Mouse (Mus musculus): ENCODE measurements around the gene Ypel1. TPM values are rescaled to one million over a fixed set of nuclear protein-coding genes. Genes with fewer than 3 reads are reported as not detected.

Ypel1 gene
- polyA plus RNA-seq (2012; rRNA removed) = 2.4 TPM in 2 replicates

- DNase-seq (ENCODE audit: low read depth) = no peak
These were observed at the start of gene Ypel1 for GRCm38 (mm10) chr16:17069511-17070443. Gene Ypel1 (plus strand): TSS chr16:17069696.

- DNase-seq (ENCODE audit: low read depth) = no peak
These were observed 44.9 kb upstream of the Ypel1 start for GRCm38 (mm10) chr16:17024469-17025148.

- DNase-seq (ENCODE audit: low read depth) = no peak
These were observed 39.4 kb upstream of the Ypel1 start for GRCm38 (mm10) chr16:17029971-17030695.

GRCm38 (mm10) chr16:17033754-17034153 is 35.7 kb upstream of the Ypel1 start:
- no peak for DNase-seq (ENCODE audit: low read depth)

- DNase-seq (ENCODE audit: low read depth) = no peak
These were observed 28.8 kb upstream of the Ypel1 start for GRCm38 (mm10) chr16:17040716-17041115.

GRCm38 (mm10) chr16:17041417-17041816 is 28.1 kb upstream of the Ypel1 start:
- no peak for DNase-seq (ENCODE audit: low read depth)

GRCm38 (mm10) chr16:17044320-17044719 is 25.2 kb upstream of the Ypel1 start:
- no peak for DNase-seq (ENCODE audit: low read depth)

GRCm38 (mm10) chr16:17045287-17045686 is 24.2 kb upstream of the Ypel1 start:
- DNase-seq (ENCODE audit: low read depth) = no peak

GRCm38 (mm10) chr16:17049886-17050285 is 19.6 kb upstream of the Ypel1 start:
- no peak for DNase-seq (ENCODE audit: low read depth)

GRCm38 (mm10) chr16:17052087-17052486 is 17.4 kb upstream of the Ypel1 start:
- DNase-seq (ENCODE audit: low read depth) = no peak

GRCm38 (mm10) chr16:17053903-17054302 is 15.6 kb upstream of the Ypel1 start:
- no peak for DNase-seq (ENCODE audit: low read depth)

GRCm38 (mm10) chr16:17055584-17055983 is 13.9 kb upstream of the Ypel1 start:
- DNase-seq (ENCODE audit: low read depth) = no peak

- no peak for DNase-seq (ENCODE audit: low read depth)
These were observed 7.2 kb upstream of the Ypel1 start for GRCm38 (mm10) chr16:17062338-17062737.

- DNase-seq (ENCODE audit: low read depth) = no peak
These were observed 1.9 kb upstream of the Ypel1 start for GRCm38 (mm10) chr16:17067552-17067951.

- DNase-seq (ENCODE audit: low read depth) = no peak
These were observed 1.2 kb downstream of the Ypel1 start for GRCm38 (mm10) chr16:17070716-17071115.

- DNase-seq (ENCODE audit: low read depth) = no peak
These were observed 3.5 kb downstream of the Ypel1 start for GRCm38 (mm10) chr16:17073000-17073399.

- no peak for DNase-seq (ENCODE audit: low read depth)
These were observed 6.8 kb downstream of the Ypel1 start for GRCm38 (mm10) chr16:17076301-17076700.

- DNase-seq (ENCODE audit: low read depth) = no peak
These were observed 7.4 kb downstream of the Ypel1 start for GRCm38 (mm10) chr16:17076869-17077268.

- no peak for DNase-seq (ENCODE audit: low read depth)
These were observed 8.6 kb downstream of the Ypel1 start for GRCm38 (mm10) chr16:17078101-17078500.

- no peak for DNase-seq (ENCODE audit: low read depth)
These were observed 12.8 kb downstream of the Ypel1 start for GRCm38 (mm10) chr16:17082121-17082792.

GRCm38 (mm10) chr16:17085636-17086035 is 16.1 kb downstream of the Ypel1 start:
- no peak for DNase-seq (ENCODE audit: low read depth)

- DNase-seq (ENCODE audit: low read depth) = no peak
These were observed 16.7 kb downstream of the Ypel1 start for GRCm38 (mm10) chr16:17086241-17086640.

All from gonadal fat pad, adult 2 months (tissue).